Mouse (Mus musculus): Measurements from ENCODE around the gene Tmem156. TPM values are rescaled to one million over a fixed set of nuclear protein-coding genes. Genes with fewer than 3 reads are reported as not detected.

Gene Tmem156
- total and polyA plus RNA-seq, 3 experiments: 2.6 to 4.1 TPM; not detected in 1

GRCm38 (mm10) chr5:65051513-65051912 is 40.4 kb downstream of the Tmem156 start:
- Histone ChIP-seq H3K79me2 (ENCODE audit: control insufficient read depth, insufficient read depth, low read length, poor library complexity) (no peaks in the 10 kb centered on the region), H3K27me3 (ENCODE audit: control insufficient read depth in 1 of 2, insufficient read depth in 2 of 2, low read length in 2 of 2) (peaks cover 0 to 6% of the 10 kb centered on the region in 2 experiments), H3K4me3 (ENCODE audit: control insufficient read depth in 1 of 2, insufficient read depth in 1 of 2, low read depth in 2 of 2, low read length in 2 of 2) (no peak overlapping the region), H3K9ac (ENCODE audit: control insufficient read depth, low read depth, low read length, poor library complexity, severe bottlenecking) (no peak overlapping the region), H3K27ac (ENCODE audit: control insufficient read depth, low read depth, low read length) (no peak overlapping the region), H3K36me3 (ENCODE audit: control insufficient read depth in 1 of 2, insufficient read depth in 2 of 2, low read length in 2 of 2) (no peaks in the 10 kb centered on the region), H3K4me1 (ENCODE audit: control insufficient read depth in 1 of 2, insufficient read depth in 2 of 2, low read length in 2 of 2) (no peaks in the 10 kb centered on the region), H3K9me3 (replicated peaks; ENCODE audit: insufficient read depth, low read length) (no peaks in the 10 kb centered on the region)
- DNase-seq (ENCODE audit: low read depth, low spot score): no peak
- TF ChIP-seq MYB (IDR thresholded peaks at IDR 0.05; ENCODE audit: low read depth, low read length): no peak
- no peak for TF ChIP-seq MAX (IDR thresholded peaks at IDR 0.05; ENCODE audit: low read length)
- TF ChIP-seq E2F4 (IDR thresholded peaks at IDR 0.05; ENCODE audit: borderline replicate concordance, low read depth, low read length): no peak
- TF ChIP-seq ZMIZ1 (IDR thresholded peaks at IDR 0.05; ENCODE audit: low read depth, low read length): no peak
- TF ChIP-seq CHD2 (IDR thresholded peaks at IDR 0.05; ENCODE audit: low read length): no peak
- TF ChIP-seq TAL1 (IDR thresholded peaks at IDR 0.05; ENCODE audit: low read length): no peak
- no peak for TF ChIP-seq RCOR1 (IDR thresholded peaks at IDR 0.05; ENCODE audit: low read depth, low read length)
- TF ChIP-seq EP300 (IDR thresholded peaks at IDR 0.05; ENCODE audit: low read depth in 1 of 2, low read length in 2 of 2): no peak
- no peak for TF ChIP-seq MAZ (IDR thresholded peaks at IDR 0.05; ENCODE audit: low read depth, low read length)

- H3K79me2 ChIP-seq (ENCODE audit: control insufficient read depth, insufficient read depth, low read length, poor library complexity): no peaks in the 10 kb centered on the region
- no peak overlapping the region for H3K4me3 ChIP-seq (ENCODE audit: control insufficient read depth in 1 of 2, insufficient read depth in 1 of 2, low read depth in 2 of 2, low read length in 2 of 2)
- H3K36me3 ChIP-seq (ENCODE audit: control insufficient read depth in 1 of 2, insufficient read depth in 2 of 2, low read length in 2 of 2): no peaks in the 10 kb centered on the region
- no peak for TF ChIP-seq BHLHE40 (IDR thresholded peaks at IDR 0.05; ENCODE audit: borderline replicate concordance, low read depth, low read length)
- TF ChIP-seq KAT2A (conservative IDR thresholded peaks at IDR 0.05; ENCODE audit: low read depth, low read length): no peak
- TF ChIP-seq GABPA (IDR thresholded peaks at IDR 0.05; ENCODE audit: low read depth, low read length): no peak
- TF ChIP-seq CHD1 (IDR thresholded peaks at IDR 0.05; ENCODE audit: low read depth, low read length): no peak
- TF ChIP-seq MXI1 (IDR thresholded peaks at IDR 0.05; ENCODE audit: low read depth, low read length): no peak
- TF ChIP-seq CHD2 (IDR thresholded peaks at IDR 0.05; ENCODE audit: low read length): no peak
- TF ChIP-seq MAZ (IDR thresholded peaks at IDR 0.05; ENCODE audit: low read depth, low read length): no peak
- TF ChIP-seq RAD21 (IDR thresholded peaks at IDR 0.05; ENCODE audit: low read depth, low read length): no peak
- no peak for TF ChIP-seq TCF12 (IDR thresholded peaks at IDR 0.05; ENCODE audit: low read depth, low read length)
- TF ChIP-seq NELFE (IDR thresholded peaks at IDR 0.05; ENCODE audit: low read depth, low read length): no peak
- TF ChIP-seq GATA1 (IDR thresholded peaks at IDR 0.05; ENCODE audit: low read depth, low read length): no peak
- no peaks in the 10 kb centered on the region for H3K4me1 ChIP-seq (ENCODE audit: control insufficient read depth in 1 of 2, insufficient read depth in 2 of 2, low read length in 2 of 2)
- no peak overlapping the region for H3K9ac ChIP-seq (ENCODE audit: control insufficient read depth, low read depth, low read length, poor library complexity, severe bottlenecking)
- DNase-seq (ENCODE audit: low read depth, low spot score): no peak
- no peaks in the 10 kb centered on the region for H3K9me3 ChIP-seq (replicated peaks; ENCODE audit: insufficient read depth, low read length)
- H3K27me3 ChIP-seq (ENCODE audit: control insufficient read depth in 1 of 2, insufficient read depth in 2 of 2, low read length in 2 of 2): peaks cover 0 to 6% of the 10 kb centered on the region in 2 experiments
- no peak overlapping the region for H3K27ac ChIP-seq (ENCODE audit: control insufficient read depth, low read depth, low read length)
These were observed 42.1 kb downstream of the Tmem156 start for GRCm38 (mm10) chr5:65049880-65050279.

Data from MEL (cell line).